Mouse (Mus musculus) colon, adult 2 months (tissue): ENCODE results near the gene Olfr744. TPM values are rescaled to one million over a fixed set of nuclear protein-coding genes. Genes with fewer than 3 reads are reported as not detected.

Source experiments
- polyA plus RNA-seq: library from polyadenylated mRNA; depleted of rRNA; stranded (reverse); fragments of >200 nt; gene quantifications from 2 replicates; pipeline ENCODE4 v1.2.3, GENCODE M21; 2012; rRNA removed

Olfr744 gene
- polyA plus RNA-seq: not detected in 2 replicates

GRCm38 (mm10) chr14:50614579-50614978 lies at the start of gene Olfr744:
Gene Olfr744, plus strand, starts transcription at chr14:50614879.

DNA sequence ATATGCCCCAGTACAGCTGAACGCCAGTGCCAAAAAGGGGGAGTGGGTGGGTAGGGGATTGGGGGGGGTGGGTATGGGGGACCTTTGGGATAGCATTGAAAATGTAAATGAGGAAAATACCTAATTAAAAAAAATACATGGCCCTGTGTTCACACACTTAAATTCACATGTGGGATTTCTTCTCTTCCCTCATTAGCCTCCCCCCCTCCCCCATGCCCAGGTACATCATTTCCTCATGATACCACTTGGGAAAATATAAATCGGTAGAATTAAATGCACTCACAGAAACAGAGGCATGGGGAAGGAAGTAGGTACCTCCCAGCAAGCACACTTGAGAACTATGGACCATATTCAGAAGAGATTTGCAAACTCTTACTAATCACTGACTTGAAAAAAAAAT lies 24.4 kb downstream of the Olfr744 start, which contains the start of gene Olfr745:
TSS of gene Olfr745 (plus strand) at position 301 of the 400 bp plus-strand sequence.

DNA sequence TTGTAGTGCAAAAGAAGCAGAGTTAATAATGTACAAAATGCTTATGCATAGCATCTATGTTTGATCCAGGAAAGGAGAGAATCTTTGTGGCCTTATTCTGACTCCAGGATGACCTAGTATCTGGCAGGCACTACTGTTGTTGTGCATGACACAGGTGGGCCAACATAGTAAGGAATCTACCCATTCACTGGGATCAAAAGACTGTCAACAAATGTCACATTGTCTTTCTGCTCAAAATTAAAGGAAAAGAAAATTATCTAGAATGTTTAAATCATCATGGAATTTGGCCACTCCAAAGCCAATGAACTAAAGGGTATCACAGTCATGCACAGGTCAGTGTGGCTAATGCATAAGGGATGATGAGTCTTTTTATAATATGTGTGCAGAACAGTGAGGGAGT lies 32.1 kb downstream of the Olfr744 start, which contains the start of gene Olfr746:
TSS of gene Olfr746 (plus strand) at position 301 of the 400 bp plus-strand sequence.

Other genes starting within 250 kb of the Olfr744 start
- not detected in 2 replicates for gene Olfr736, start 233.7 kb upstream of the Olfr744 start, polyA plus RNA-seq
- not detected in 2 replicates for gene Olfr738, start 207.3 kb upstream of the Olfr744 start, polyA plus RNA-seq
- gene Olfr739, start 196.3 kb upstream of the Olfr744 start, polyA plus RNA-seq: not detected in 2 replicates
- gene Olfr740, start 169.3 kb upstream of the Olfr744 start, polyA plus RNA-seq: not detected in 2 replicates
- gene Olfr741, start 142.1 kb upstream of the Olfr744 start, polyA plus RNA-seq: not detected in 2 replicates
- gene Olfr742, start 111.3 kb upstream of the Olfr744 start, polyA plus RNA-seq: not detected in 2 replicates
- gene Olfr743, start 93.0 kb upstream of the Olfr744 start, polyA plus RNA-seq: not detected in 2 replicates
- gene Olfr745, start 24.5 kb downstream of the Olfr744 start, polyA plus RNA-seq: not detected in 2 replicates
- gene Olfr746, start 32.2 kb downstream of the Olfr744 start, polyA plus RNA-seq: not detected in 2 replicates
- not detected in 2 replicates for gene Olfr747, start 78.3 kb downstream of the Olfr744 start, polyA plus RNA-seq
- gene Olfr748, start 92.5 kb downstream of the Olfr744 start, polyA plus RNA-seq: not detected in 2 replicates
- not detected in 2 replicates for gene Olfr749, start 130.2 kb downstream of the Olfr744 start, polyA plus RNA-seq
- 18.8 and 24.2 TPM in 2 replicates for gene Ttc5, start 170.6 kb downstream of the Olfr744 start, polyA plus RNA-seq
- not detected in 2 replicates for gene Ccnb1ip1, start 192.9 kb downstream of the Olfr744 start, polyA plus RNA-seq
- gene Parp2, start 193.0 kb downstream of the Olfr744 start, polyA plus RNA-seq: 8.2 and 10.7 TPM in 2 replicates